Mouse (Mus musculus) intestine, embryonic 16.5 days (tissue): ENCODE results near the gene Aldh8a1. TPM values are rescaled to one million over a fixed set of nuclear protein-coding genes. Genes with fewer than 3 reads are reported as not detected.

Source experiments
- ATAC-seq: fragments of 200-750 bp; cut with Nextera tagmentation; 2 replicates; pipeline ENCODE4 v1.8.0; 2017; ENCODE audit warnings: moderate TSS enrichment, moderate library complexity
- H3K27ac ChIP-seq: fragments of 300-500 bp; sonication (generic); 2 replicates; pipeline ENCODE4 v1.5.1; 2014; ENCODE audit warnings: mild to moderate bottlenecking, low read length
- H3K27me3 ChIP-seq: fragments of 300-500 bp; sonication (generic); replicated peaks from 2 replicates; pipeline ENCODE4 v1.6.1; 2014; ENCODE audit warnings: low read length, control low read depth, mixed read lengths; ENCODE audit not compliant: control insufficient read depth, insufficient read depth
- H3K36me3 ChIP-seq: fragments of 300-500 bp; sonication (generic); 2 replicates; pipeline ENCODE4 v1.6.1; 2014; ENCODE audit warnings: low read length, control low read depth; ENCODE audit not compliant: control insufficient read depth, insufficient read depth
- H3K4me1 ChIP-seq: fragments of 300-500 bp; sonication (generic); 2 replicates; pipeline ENCODE4 v1.6.1; 2014; ENCODE audit warnings: low read length, control low read depth, mixed read lengths; ENCODE audit not compliant: control insufficient read depth, insufficient read depth
- H3K4me2 ChIP-seq: fragments of 300-500 bp; sonication (generic); 2 replicates; pipeline ENCODE4 v1.6.1; 2014; ENCODE audit warnings: low read depth, low read length, control low read depth
- H3K4me3 ChIP-seq: fragments of 300-500 bp; sonication (generic); 2 replicates; pipeline ENCODE4 v1.5.1; 2014; ENCODE audit warnings: mild to moderate bottlenecking, low read length
- H3K9ac ChIP-seq: fragments of 300-500 bp; sonication (generic); 2 replicates; pipeline ENCODE4 v1.6.1; 2014; ENCODE audit warnings: low read depth, low read length
- H3K9me3 ChIP-seq: fragments of 300-500 bp; sonication (generic); 2 replicates; pipeline ENCODE4 v1.6.1; 2016; ENCODE audit warnings: low read length, control low read depth; ENCODE audit not compliant: control insufficient read depth
- WGBS: fragments of 180-500 bp; shearing (Covaris S2); extraction: QIAGEN DNeasy Blood & Tissue Kit; methylation state at CpG from one replicate; pipeline ENCODE4 v1.1.7; 2014; 5-methylcytosine and 5-hydroxymethylcytosine counted together
- polyA plus RNA-seq: library from polyadenylated mRNA; unstranded; fragments of >200 nt; fragmentation: Nextera tagmentation; extraction: Ambion mirVana; gene quantifications from 2 replicates; pipeline ENCODE4 v1.2.1, GENCODE M21; 2015

Gene Aldh8a1
- polyA plus RNA-seq, result 0.24 and 1.1 TPM in 2 replicates

GRCm38 (mm10) chr10:21376682-21377473 lies at the start of gene Aldh8a1:
Aldh8a1 (plus strand) TSS chr10:21377291.
- Histone ChIP-seq H3K27me3 (no peaks in the 10 kb centered on the region), H3K4me1 (no peaks in the 10 kb centered on the region), H3K9me3 (no peaks in the 10 kb centered on the region), H3K9ac (no peak within 1 kb of the TSS; the same call in 1 of the 2 replicates), H3K27ac (no peak within 1 kb of the TSS), H3K36me3 (no peaks in the 10 kb centered on the region), H3K4me2 (no peak within 1 kb of the TSS), H3K4me3 (no peak within 1 kb of the TSS)
- WGBS, result 83% methylated on average over 13 of the region's 13 CpGs
- ATAC-seq, result no peak

GRCm38 (mm10) chr10:21327605-21328135 lies 49.4 kb upstream of the Aldh8a1 start:
- no peak for ATAC-seq
- Histone ChIP-seq H3K4me2 (no peak overlapping the region), H3K9ac (no peak overlapping the region), H3K4me3 (no peak overlapping the region), H3K36me3 (peaks cover 5% of the 10 kb centered on the region; the same call in 1 of the 2 replicates), H3K4me1 (no peaks in the 10 kb centered on the region), H3K9me3 (no peaks in the 10 kb centered on the region), H3K27ac (no peak overlapping the region), H3K27me3 (no peaks in the 10 kb centered on the region)
- 70% methylated on average over 7 of the region's 7 CpGs for WGBS

- Histone ChIP-seq H3K4me1 (no peaks in the 10 kb centered on the region), H3K4me2 (no peak overlapping the region), H3K4me3 (no peak overlapping the region), H3K9ac (no peak overlapping the region), H3K36me3 (peaks cover 9% of the 10 kb centered on the region), H3K27ac (no peak overlapping the region), H3K9me3 (peaks cover 4% of the 10 kb centered on the region; the same call in 1 of the 2 replicates), H3K27me3 (no peaks in the 10 kb centered on the region)
- 70% methylated on average over 7 of the region's 7 CpGs for WGBS
- no peak for ATAC-seq
These were observed 42.6 kb upstream of the Aldh8a1 start for GRCm38 (mm10) chr10:21334349-21335105.

GRCm38 (mm10) chr10:21335534-21335933 lies 41.6 kb upstream of the Aldh8a1 start:
- no peak overlapping the region for H3K27ac ChIP-seq
- H3K9ac ChIP-seq, result no peak overlapping the region
- H3K4me3 ChIP-seq, result no peak overlapping the region
- H3K27me3 ChIP-seq, result no peaks in the 10 kb centered on the region
- no peak for ATAC-seq
- 96% methylated on average over 5 of the region's 5 CpGs for WGBS
- peaks cover 9% of the 10 kb centered on the region for H3K36me3 ChIP-seq
- no peaks in the 10 kb centered on the region for H3K4me1 ChIP-seq
- peaks cover 4% of the 10 kb centered on the region; the same call in 1 of the 2 replicates for H3K9me3 ChIP-seq
- no peak overlapping the region for H3K4me2 ChIP-seq

- Histone ChIP-seq H3K4me3 (no peak overlapping the region), H3K27me3 (no peaks in the 10 kb centered on the region), H3K9ac (no peak overlapping the region), H3K4me1 (no peaks in the 10 kb centered on the region), H3K4me2 (no peak overlapping the region), H3K27ac (no peak overlapping the region), H3K36me3 (peaks cover 9% of the 10 kb centered on the region), H3K9me3 (peaks cover 4% of the 10 kb centered on the region; the same call in 1 of the 2 replicates)
- ATAC-seq, result no peak
- 62% methylated on average over 2 of the region's 2 CpGs for WGBS
These were observed 39.9 kb upstream of the Aldh8a1 start for GRCm38 (mm10) chr10:21337191-21337590.

GRCm38 (mm10) chr10:21341706-21342105 lies 35.4 kb upstream of the Aldh8a1 start:
- WGBS, result 87% methylated on average over 14 of the region's 14 CpGs
- ATAC-seq, result no peak
- Histone ChIP-seq H3K27ac (no peak overlapping the region), H3K9ac (no peak overlapping the region), H3K27me3 (no peaks in the 10 kb centered on the region), H3K4me1 (no peaks in the 10 kb centered on the region), H3K4me2 (no peak overlapping the region), H3K4me3 (no peak overlapping the region), H3K36me3 (peaks cover 9% of the 10 kb centered on the region), H3K9me3 (peaks cover 4% of the 10 kb centered on the region; the same call in 1 of the 2 replicates)

GRCm38 (mm10) chr10:21342331-21343005 lies 34.6 kb upstream of the Aldh8a1 start:
- H3K27ac ChIP-seq, result no peak overlapping the region
- H3K36me3 ChIP-seq, result peaks cover 10% of the 10 kb centered on the region
- H3K27me3 ChIP-seq, result no peaks in the 10 kb centered on the region
- H3K9me3 ChIP-seq, result no peaks in the 10 kb centered on the region
- no peak overlapping the region for H3K9ac ChIP-seq
- H3K4me1 ChIP-seq, result no peaks in the 10 kb centered on the region
- no peak for ATAC-seq
- 87% methylated on average over 11 of the region's 11 CpGs for WGBS
- no peak overlapping the region for H3K4me3 ChIP-seq
- H3K4me2 ChIP-seq, result no peak overlapping the region

GRCm38 (mm10) chr10:21347332-21347731 lies 29.8 kb upstream of the Aldh8a1 start:
- 93% methylated on average over 4 of the region's 4 CpGs for WGBS
- Histone ChIP-seq H3K4me2 (no peak overlapping the region), H3K36me3 (peaks cover 9% of the 10 kb centered on the region), H3K27ac (no peak overlapping the region), H3K4me3 (no peak overlapping the region), H3K27me3 (no peaks in the 10 kb centered on the region), H3K9ac (no peak overlapping the region), H3K4me1 (no peaks in the 10 kb centered on the region), H3K9me3 (no peaks in the 10 kb centered on the region)
- ATAC-seq, result no peak

- Histone ChIP-seq H3K4me2 (no peak overlapping the region), H3K27me3 (no peaks in the 10 kb centered on the region), H3K4me3 (no peak overlapping the region), H3K36me3 (peaks cover 9% of the 10 kb centered on the region), H3K4me1 (no peaks in the 10 kb centered on the region), H3K9ac (no peak overlapping the region), H3K27ac (no peak overlapping the region), H3K9me3 (no peaks in the 10 kb centered on the region)
- no peak for ATAC-seq
- WGBS, result 91% methylated on average over 5 of the region's 5 CpGs
These were observed 27.6 kb upstream of the Aldh8a1 start for GRCm38 (mm10) chr10:21349449-21349848.
